Comparison of ENCODE assay signal across 14 mouse cellular contexts in the genomic region with DNA sequence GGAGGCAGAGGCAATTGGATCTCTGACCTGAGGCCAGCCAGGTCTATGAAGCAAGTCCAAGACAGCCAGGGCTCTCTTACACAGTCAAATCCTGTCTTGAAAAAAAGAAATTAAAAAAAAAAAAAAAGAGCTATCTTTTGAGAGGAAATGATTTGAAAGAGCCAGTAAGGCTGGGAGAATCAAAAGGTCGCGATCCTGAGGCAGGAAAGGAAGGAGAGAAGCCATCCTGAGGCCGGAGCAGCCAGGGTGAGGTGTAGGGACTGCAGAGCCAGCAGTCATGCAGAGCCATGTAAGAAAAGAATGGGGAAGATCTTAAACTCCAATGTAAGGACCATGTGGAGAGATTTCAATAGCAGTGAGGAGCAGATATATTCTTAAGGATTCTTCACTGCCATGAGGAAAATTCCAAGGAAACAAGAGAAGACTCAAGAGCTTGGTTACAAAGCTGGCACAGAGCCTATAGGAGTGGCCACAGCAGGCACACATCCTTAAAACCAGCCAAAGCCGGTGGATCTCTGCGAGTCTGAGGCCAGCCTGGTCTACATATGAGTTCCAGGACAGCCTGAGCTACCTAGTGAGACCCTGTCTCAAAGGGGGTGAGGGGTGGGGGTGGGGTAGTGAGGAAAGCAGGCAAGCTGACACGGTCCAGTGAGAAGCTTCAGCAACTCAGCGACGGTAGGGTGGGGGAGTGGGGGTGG.
A peak's percentile ranks its signal among the peaks of the same experiment; 100 is the strongest.
DNase-seq lines count a peak whose midpoint lies in the region; ATAC-seq and TF ChIP-seq lines count a peak whose summit lies in the region.
"Had no signal": no experiment of that assay in that cellular context is flagged by ENCODE, and none has a peak within 500 bp of the region (broad histone marks: within the 10 kb centered on the region; RNA-seq: fewer than 3 reads in every experiment).

No protein-coding gene starts in this region.

- H3K4me3 ChIP-seq in forebrain, embryonic 10.5 days, result no peak overlapping the region
- H3K4me3 ChIP-seq in forebrain, embryonic 14.5 days (ENCODE audit: low read depth, low read length), result no peak overlapping the region
- H3K4me3 ChIP-seq in neural tube, embryonic 14.5 days (ENCODE audit: low read depth, low read length), result no peak overlapping the region
- H3K4me3 ChIP-seq in stomach, postnatal 0 days (ENCODE audit: low read depth, low read length), result no peak overlapping the region

- DNase-seq in forebrain, embryonic 10.5 days (ENCODE audit: extremely low spot score, low spot score), result no peak
- no peak for DNase-seq in forebrain, embryonic 14.5 days (ENCODE audit: low spot score)
- peak; percentile 27 for DNase-seq in kidney, adult 9 months
- no peak for DNase-seq in kidney, adult 11 months
- no peak for DNase-seq in neural tube, embryonic 10.5 days (ENCODE audit: extremely low spot score, low spot score)
- DNase-seq in stomach, postnatal 0 days (ENCODE audit: low spot score), result no peak
- DNase-seq in retina, embryonic 14.5 days (ENCODE audit: low spot score), result no peak
- DNase-seq: B cell, adult 2 months; embryo, embryonic 11 days; forebrain, postnatal 0 days; spleen, adult 18-20 months; thymus, adult 2 months had no signal

- WGBS in forebrain, embryonic 10.5 days, result 76% methylated on average over 8 of the region's 8 CpGs
- WGBS in forebrain, embryonic 14.5 days, result 79% methylated on average over 8 of the region's 8 CpGs
- WGBS in neural tube, embryonic 14.5 days, result 70% methylated on average over 8 of the region's 8 CpGs
- WGBS in stomach, postnatal 0 days, result 60% methylated on average over 8 of the region's 8 CpGs

- no peaks in the 10 kb centered on the region for H3K9me3 ChIP-seq in forebrain, embryonic 10.5 days
- H3K9me3 ChIP-seq in forebrain, embryonic 14.5 days (replicated peaks; ENCODE audit: control insufficient read depth, low read length), result no peaks in the 10 kb centered on the region
- no peaks in the 10 kb centered on the region for H3K9me3 ChIP-seq in neural tube, embryonic 14.5 days (ENCODE audit: control insufficient read depth, low read length)
- no peaks in the 10 kb centered on the region for H3K9me3 ChIP-seq in stomach, postnatal 0 days (ENCODE audit: control insufficient read depth, low read length)

- no peak overlapping the region for H3K4me2 ChIP-seq in forebrain, embryonic 14.5 days (ENCODE audit: low read length)
- H3K4me2 ChIP-seq in neural tube, embryonic 14.5 days (ENCODE audit: low read depth, low read length), result no peak overlapping the region
- no peak overlapping the region for H3K4me2 ChIP-seq in stomach, postnatal 0 days (replicated peaks; ENCODE audit: low read depth)

- peaks cover 5% of the 10 kb centered on the region for H3K36me3 ChIP-seq in forebrain, embryonic 10.5 days (replicated peaks)
- peaks cover 9% of the 10 kb centered on the region; the same call in 1 of the 2 replicates for H3K36me3 ChIP-seq in forebrain, embryonic 14.5 days (ENCODE audit: control insufficient read depth, insufficient read depth, low read length)
- peaks cover 2% of the 10 kb centered on the region; the same call in 1 of the 2 replicates for H3K36me3 ChIP-seq in neural tube, embryonic 14.5 days (ENCODE audit: control insufficient read depth, insufficient read depth, low read length)
- no peaks in the 10 kb centered on the region for H3K36me3 ChIP-seq in stomach, postnatal 0 days (ENCODE audit: control insufficient read depth, insufficient read depth, low read length)

- 0 out of 2 replicates have a peak overlapping the region, but pooled peaks have one; percentile 40 for H3K27ac ChIP-seq in forebrain, embryonic 10.5 days
- H3K27ac ChIP-seq in forebrain, embryonic 14.5 days (ENCODE audit: low read depth, low read length), result no peak overlapping the region
- H3K27ac ChIP-seq in neural tube, embryonic 14.5 days (ENCODE audit: low read depth, low read length), result peak overlapping the region; percentile 31; the same call in 1 of the 2 replicates
- H3K27ac ChIP-seq in stomach, postnatal 0 days (replicated peaks), result peak overlapping the region; percentile 45
- H3K27ac ChIP-seq: macrophage had no signal

- TF ChIP-seq CTCF in stomach, postnatal 0 days (IDR thresholded peaks at IDR 0.05; ENCODE audit: low read depth), result no peak

- peaks cover 61% of the 10 kb centered on the region for H3K4me1 ChIP-seq in forebrain, embryonic 10.5 days
- H3K4me1 ChIP-seq in forebrain, embryonic 14.5 days (ENCODE audit: control insufficient read depth, insufficient read depth, low read length), result peaks cover 9% of the 10 kb centered on the region
- H3K4me1 ChIP-seq in neural tube, embryonic 14.5 days (ENCODE audit: control insufficient read depth, insufficient read depth, low read length), result peaks cover 18% of the 10 kb centered on the region; the same call in 1 of the 2 replicates
- H3K4me1 ChIP-seq in stomach, postnatal 0 days (replicated peaks; ENCODE audit: control insufficient read depth, insufficient read depth), result no peaks in the 10 kb centered on the region; the same call in 1 of the 2 replicates

- peaks cover 18% of the 10 kb centered on the region for H3K27me3 ChIP-seq in forebrain, embryonic 10.5 days (ENCODE audit: poor library complexity, severe bottlenecking)
- no peaks in the 10 kb centered on the region for H3K27me3 ChIP-seq in forebrain, embryonic 14.5 days (replicated peaks; ENCODE audit: control insufficient read depth, insufficient read depth, low read length)
- H3K27me3 ChIP-seq in neural tube, embryonic 14.5 days (ENCODE audit: control insufficient read depth, insufficient read depth, low read length), result no peaks in the 10 kb centered on the region
- no peaks in the 10 kb centered on the region for H3K27me3 ChIP-seq in stomach, postnatal 0 days (ENCODE audit: control insufficient read depth, insufficient read depth, low read length)

- no peak for TF ChIP-seq EP300 in stomach, postnatal 0 days (optimal IDR thresholded peaks at IDR 0.05)

- no peak for ATAC-seq in forebrain, embryonic 14.5 days
- no peak for ATAC-seq in neural tube, embryonic 14.5 days (ENCODE audit: low read depth)
- ATAC-seq in stomach, postnatal 0 days (ENCODE audit: low FRiP score, low TSS enrichment), result no peak
- ATAC-seq: forebrain, postnatal 0 days had no signal

- H3K9ac ChIP-seq in forebrain, embryonic 14.5 days (ENCODE audit: low read length), result no peak overlapping the region
- no peak overlapping the region for H3K9ac ChIP-seq in neural tube, embryonic 14.5 days (replicated peaks; ENCODE audit: low read depth, low read length)
- no peak overlapping the region for H3K9ac ChIP-seq in stomach, postnatal 0 days (ENCODE audit: low read length)
